Mouse (Mus musculus): Measurements from ENCODE around the gene Dusp22. TPM values are rescaled to one million over a fixed set of nuclear protein-coding genes. Genes with fewer than 3 reads are reported as not detected.

Gene Dusp22
- polyA plus RNA-seq, 1 experiment from 2014 or later: 34.9 TPM

GRCm38 (mm10) chr13:30755998-30756639 lies 96.3 kb downstream of the Dusp22 start:
- WGBS: 69% methylated on average over 9 of the region's 9 CpGs
- DNase-seq (ENCODE audit: low spot score) (no peak), ATAC-seq (ENCODE audit: low FRiP score) (no peak)
- Histone ChIP-seq H3K27ac (no peak overlapping the region), H3K4me3 (replicated peaks; ENCODE audit: low read length) (no peak overlapping the region), H3K9ac (no peak overlapping the region), H3K27me3 (ENCODE audit: control insufficient read depth, insufficient read depth, low read length) (peaks cover 18% of the 10 kb centered on the region), H3K9me3 (ENCODE audit: control insufficient read depth, low read length) (no peaks in the 10 kb centered on the region), H3K4me1 (replicated peaks; ENCODE audit: control insufficient read depth, insufficient read depth, low read length) (no peaks in the 10 kb centered on the region), H3K4me2 (replicated peaks) (no peak overlapping the region), H3K36me3 (replicated peaks; ENCODE audit: control insufficient read depth, insufficient read depth) (no peaks in the 10 kb centered on the region)

- Histone ChIP-seq H3K4me1 (replicated peaks; ENCODE audit: control insufficient read depth, insufficient read depth, low read length) (no peaks in the 10 kb centered on the region), H3K27me3 (ENCODE audit: control insufficient read depth, insufficient read depth, low read length) (peaks cover 6% of the 10 kb centered on the region; the same call in 1 of the 2 replicates), H3K4me2 (replicated peaks) (no peak overlapping the region), H3K9me3 (ENCODE audit: control insufficient read depth, low read length) (no peaks in the 10 kb centered on the region), H3K9ac (no peak overlapping the region), H3K27ac (no peak overlapping the region), H3K4me3 (replicated peaks; ENCODE audit: low read length) (no peak overlapping the region), H3K36me3 (replicated peaks; ENCODE audit: control insufficient read depth, insufficient read depth) (no peaks in the 10 kb centered on the region)
- WGBS: 88% methylated on average over 14 of the region's 14 CpGs
- ATAC-seq (ENCODE audit: low FRiP score) (no peak), DNase-seq (ENCODE audit: low spot score) (no peak)
Observed at GRCm38 (mm10) chr13:30757264-30757900, 97.6 kb downstream of the Dusp22 start.

DNA sequence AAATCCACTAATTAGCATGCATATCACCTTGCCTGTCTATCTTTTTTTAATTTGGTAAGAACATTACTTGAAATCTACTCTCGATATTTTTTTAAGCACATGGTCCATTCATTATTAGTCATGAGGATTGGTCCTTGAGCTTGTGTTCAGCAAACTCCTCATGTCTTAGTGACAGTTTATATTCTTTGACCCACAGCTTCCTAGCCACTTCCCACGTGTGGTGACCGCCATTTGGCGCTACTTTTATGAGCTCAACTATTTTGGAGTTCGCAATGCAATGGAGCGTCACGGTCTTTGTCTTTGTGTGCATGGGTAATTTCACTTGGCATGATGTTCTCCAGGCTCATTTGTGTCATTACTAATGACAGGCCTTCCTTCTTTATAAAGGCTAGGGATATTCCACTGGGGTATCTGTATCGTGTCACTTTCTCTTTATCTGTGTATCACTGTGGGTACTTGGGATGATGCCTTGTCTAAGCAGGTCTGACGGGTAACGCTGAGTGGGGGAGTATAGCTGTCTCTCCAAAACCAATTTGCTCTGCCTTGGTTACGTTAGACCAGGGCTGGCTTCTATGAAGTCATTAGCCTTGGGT lies 99.1 kb downstream of the Dusp22 start:
- Histone ChIP-seq H3K27ac (no peak overlapping the region), H3K4me2 (replicated peaks) (no peak overlapping the region), H3K9me3 (ENCODE audit: control insufficient read depth, low read length) (no peaks in the 10 kb centered on the region), H3K36me3 (replicated peaks; ENCODE audit: control insufficient read depth, insufficient read depth) (no peaks in the 10 kb centered on the region), H3K4me3 (replicated peaks; ENCODE audit: low read length) (no peak overlapping the region), H3K4me1 (replicated peaks; ENCODE audit: control insufficient read depth, insufficient read depth, low read length) (no peaks in the 10 kb centered on the region), H3K27me3 (ENCODE audit: control insufficient read depth, insufficient read depth, low read length) (no peaks in the 10 kb centered on the region), H3K9ac (no peak overlapping the region)
- 75% methylated on average over 11 of the region's 11 CpGs for WGBS
- no peak for ATAC-seq (ENCODE audit: low FRiP score)
- no peak for DNase-seq (ENCODE audit: low spot score)

DNA sequence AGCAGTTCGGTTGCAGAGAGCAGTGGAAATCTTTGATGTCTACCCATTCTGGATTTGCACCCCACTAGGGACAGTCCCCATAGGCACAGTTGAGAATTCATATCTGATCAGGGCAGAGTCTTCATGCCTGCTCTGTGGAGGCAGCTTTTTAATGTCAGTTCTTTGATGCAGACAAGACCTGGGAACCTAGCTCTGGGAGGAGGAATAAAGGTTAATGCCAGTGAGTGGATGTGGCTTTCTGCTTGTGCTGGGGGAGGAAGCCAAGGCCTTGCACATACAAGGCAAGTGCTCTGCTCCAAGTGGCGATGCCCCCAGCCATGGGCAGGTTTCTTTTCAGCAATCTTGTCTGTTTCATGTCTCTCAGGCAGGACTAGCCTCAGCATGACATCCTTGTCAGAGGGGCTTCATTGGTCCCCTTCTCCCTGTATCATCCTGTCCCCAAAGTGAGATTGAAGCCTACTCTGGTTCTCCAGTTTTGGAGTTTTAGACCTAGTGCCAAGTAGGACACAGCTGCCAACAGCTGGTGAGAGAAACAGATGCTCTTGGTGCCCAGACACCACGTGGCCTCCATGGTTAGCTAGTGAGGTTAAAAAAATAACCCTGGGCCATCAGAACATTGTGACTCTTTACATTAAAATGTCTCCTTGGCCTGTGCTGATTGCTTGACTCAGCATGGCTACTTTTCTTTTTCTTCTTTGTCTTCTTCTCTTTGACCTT lies 100.7 kb downstream of the Dusp22 start:
- DNase-seq (ENCODE audit: low spot score) (no peak), ATAC-seq (ENCODE audit: low FRiP score) (no peak)
- WGBS: 87% methylated on average over 3 of the region's 3 CpGs
- H3K9me3 ChIP-seq (ENCODE audit: control insufficient read depth, low read length): no peaks in the 10 kb centered on the region
- H3K4me3 ChIP-seq (replicated peaks; ENCODE audit: low read length): no peak overlapping the region
- no peaks in the 10 kb centered on the region for H3K36me3 ChIP-seq (replicated peaks; ENCODE audit: control insufficient read depth, insufficient read depth)
- H3K4me2 ChIP-seq (replicated peaks): no peak overlapping the region
- no peaks in the 10 kb centered on the region for H3K27me3 ChIP-seq (ENCODE audit: control insufficient read depth, insufficient read depth, low read length)
- no peak overlapping the region for H3K27ac ChIP-seq
- H3K4me1 ChIP-seq (replicated peaks; ENCODE audit: control insufficient read depth, insufficient read depth, low read length): no peaks in the 10 kb centered on the region
- no peak overlapping the region for H3K9ac ChIP-seq

Other genes starting within 250 kb of the Dusp22 start
- 312 and 319 TPM in 2 replicates for gene Uqcrfs1, start 114.6 kb upstream of the Dusp22 start, polyA plus RNA-seq (2014; fragmentation: Nextera tagmentation; extraction: Ambion mirVana)
- gene Irf4, start 89.2 kb downstream of the Dusp22 start, polyA plus RNA-seq (2014; fragmentation: Nextera tagmentation; extraction: Ambion mirVana): 0.08 and 0.25 TPM in 2 replicates

Measured in hindbrain, embryonic 14.5 days (tissue).